Comparison of ENCODE assay signal across 21 mouse cellular contexts in genomic region chr6:136041821-136042220, GRCm38 (mm10).
"Had no signal": no experiment of that assay in that cellular context is flagged by ENCODE, and none has a peak within 500 bp of the region (broad histone marks: within the 10 kb centered on the region; RNA-seq: fewer than 3 reads in every experiment).

No protein-coding gene starts in this region.

- H3K4me3 ChIP-seq: gastrocnemius, adult 2 months; heart, adult 2 months; heart, embryonic 13.5 days; heart, embryonic 15.5 days; left cerebral cortex, adult 2 months; limb, embryonic 10.5 days; limb, embryonic 12.5 days had no signal

- H3K27me3 ChIP-seq: heart, embryonic 13.5 days; heart, embryonic 15.5 days; limb, embryonic 12.5 days had no signal

- H3K36me3 ChIP-seq: heart, embryonic 13.5 days; heart, embryonic 15.5 days; limb, embryonic 10.5 days; limb, embryonic 12.5 days had no signal

- H3K9ac ChIP-seq: heart, embryonic 13.5 days; heart, embryonic 15.5 days; hindbrain, embryonic 14.5 days; limb, embryonic 12.5 days had no signal

- H3K9me3 ChIP-seq: heart, embryonic 13.5 days; heart, embryonic 15.5 days; limb, embryonic 10.5 days; limb, embryonic 12.5 days had no signal

- H3K4me2 ChIP-seq: heart, embryonic 11.5 days; heart, embryonic 13.5 days; heart, embryonic 15.5 days; hindbrain, embryonic 14.5 days; limb, embryonic 12.5 days; liver, embryonic 11.5 days had no signal

- H3K4me1 ChIP-seq: heart, embryonic 13.5 days; heart, embryonic 15.5 days; limb, embryonic 10.5 days; limb, embryonic 12.5 days had no signal

- H3K27ac ChIP-seq: gastrocnemius, adult 2 months; heart, adult 2 months; heart, embryonic 13.5 days; heart, embryonic 15.5 days; hindbrain, embryonic 14.5 days; hindbrain, postnatal 0 days; left cerebral cortex, adult 2 months; limb, embryonic 10.5 days; limb, embryonic 12.5 days had no signal

- DNase-seq: gastrocnemius, adult 2 months; gastrocnemius, postnatal 14 days; gastrocnemius, postnatal 36 days; heart, adult 2 months; heart, postnatal 14 days; heart, postnatal 36 days; kidney, adult 11 months; kidney, adult 8-10 months; kidney, postnatal 25 days; liver had no signal

- ATAC-seq: forebrain, embryonic 16.5 days; hindbrain, postnatal 0 days; intestine, embryonic 16.5 days had no signal
